Mouse (Mus musculus): ENCODE measurements at regions not wholly inside any gene's neighbourhood (a gene's known extent, or its start where the extent isn't known, plus 50 kb on each side); places are given as distances from the start of the nearest gene placed in this dataset.
A peak's percentile ranks its signal among the peaks of the same experiment; 100 is the strongest.

GRCm38 (mm10) chr12:25771856-25772255 lies 643.2 kb downstream of the Rnf144a start:
- WGBS: 82% methylated on average over 3 of the region's 3 CpGs
- Histone ChIP-seq H3K9me3 (ENCODE audit: control insufficient read depth, low read length) (no peaks in the 10 kb centered on the region), H3K4me2 (ENCODE audit: low read length) (no peak overlapping the region), H3K27me3 (replicated peaks; ENCODE audit: control insufficient read depth, insufficient read depth, low read length) (no peaks in the 10 kb centered on the region), H3K36me3 (ENCODE audit: control insufficient read depth, insufficient read depth, low read length) (no peaks in the 10 kb centered on the region), H3K4me3 (ENCODE audit: low read length) (no peak overlapping the region), H3K9ac (ENCODE audit: low read depth, low read length) (no peak overlapping the region), H3K4me1 (ENCODE audit: control insufficient read depth, insufficient read depth, low read depth, low read length) (no peaks in the 10 kb centered on the region), H3K27ac (ENCODE audit: low read depth, low read length) (no peak overlapping the region)
- ATAC-seq: no peak

- 40% methylated on average over 5 of the region's 5 CpGs for WGBS
- Histone ChIP-seq H3K4me2 (ENCODE audit: low read length) (no peak overlapping the region), H3K27ac (ENCODE audit: low read depth, low read length) (no peak overlapping the region), H3K9me3 (ENCODE audit: control insufficient read depth, low read length) (no peaks in the 10 kb centered on the region), H3K4me3 (ENCODE audit: low read length) (no peak overlapping the region), H3K36me3 (ENCODE audit: control insufficient read depth, insufficient read depth, low read length) (no peaks in the 10 kb centered on the region), H3K27me3 (replicated peaks; ENCODE audit: control insufficient read depth, insufficient read depth, low read length) (no peaks in the 10 kb centered on the region), H3K4me1 (ENCODE audit: control insufficient read depth, insufficient read depth, low read depth, low read length) (peaks cover 4% of the 10 kb centered on the region; the same call in 1 of the 2 replicates), H3K9ac (ENCODE audit: low read depth, low read length) (no peak overlapping the region)
- no peak for ATAC-seq
These were observed 646.4 kb downstream of the Rnf144a start for GRCm38 (mm10) chr12:25768644-25769043.

GRCm38 (mm10) chr12:25763061-25763460 lies 652.0 kb downstream of the Rnf144a start:
- H3K9me3 ChIP-seq (ENCODE audit: control insufficient read depth, low read length): no peaks in the 10 kb centered on the region
- 93% methylated on average over 1 of the region's 1 CpGs for WGBS
- no peak for ATAC-seq
- no peaks in the 10 kb centered on the region for H3K36me3 ChIP-seq (ENCODE audit: control insufficient read depth, insufficient read depth, low read length)
- no peak overlapping the region for H3K9ac ChIP-seq (ENCODE audit: low read depth, low read length)
- H3K27ac ChIP-seq (ENCODE audit: low read depth, low read length): no peak overlapping the region
- H3K4me3 ChIP-seq (ENCODE audit: low read length): no peak overlapping the region
- no peaks in the 10 kb centered on the region for H3K27me3 ChIP-seq (replicated peaks; ENCODE audit: control insufficient read depth, insufficient read depth, low read length)
- H3K4me2 ChIP-seq (ENCODE audit: low read length): no peak overlapping the region
- peaks cover 4% of the 10 kb centered on the region; the same call in 1 of the 2 replicates for H3K4me1 ChIP-seq (ENCODE audit: control insufficient read depth, insufficient read depth, low read depth, low read length)

GRCm38 (mm10) chr12:25757014-25757413 lies 658.0 kb downstream of the Rnf144a start:
- Histone ChIP-seq H3K27ac (ENCODE audit: low read depth, low read length) (no peak overlapping the region), H3K4me3 (ENCODE audit: low read length) (no peak overlapping the region), H3K9ac (ENCODE audit: low read depth, low read length) (no peak overlapping the region), H3K9me3 (ENCODE audit: control insufficient read depth, low read length) (no peaks in the 10 kb centered on the region), H3K4me2 (ENCODE audit: low read length) (no peak overlapping the region), H3K36me3 (ENCODE audit: control insufficient read depth, insufficient read depth, low read length) (no peaks in the 10 kb centered on the region), H3K27me3 (replicated peaks; ENCODE audit: control insufficient read depth, insufficient read depth, low read length) (no peaks in the 10 kb centered on the region), H3K4me1 (ENCODE audit: control insufficient read depth, insufficient read depth, low read depth, low read length) (no peaks in the 10 kb centered on the region)
- 47% methylated on average over 5 of the region's 5 CpGs for WGBS
- ATAC-seq: no peak

GRCm38 (mm10) chr12:25733801-25734200 lies 636.9 kb upstream of the Id2 start:
- H3K36me3 ChIP-seq (ENCODE audit: control insufficient read depth, insufficient read depth, low read length): no peaks in the 10 kb centered on the region
- no peak overlapping the region for H3K4me2 ChIP-seq (ENCODE audit: low read length)
- no peak overlapping the region for H3K9ac ChIP-seq (ENCODE audit: low read depth, low read length)
- H3K27me3 ChIP-seq (replicated peaks; ENCODE audit: control insufficient read depth, insufficient read depth, low read length): no peaks in the 10 kb centered on the region
- H3K4me1 ChIP-seq (ENCODE audit: control insufficient read depth, insufficient read depth, low read depth, low read length): no peaks in the 10 kb centered on the region
- WGBS: 61% methylated on average over 2 of the region's 2 CpGs
- no peak overlapping the region for H3K4me3 ChIP-seq (ENCODE audit: low read length)
- no peak for ATAC-seq
- H3K9me3 ChIP-seq (ENCODE audit: control insufficient read depth, low read length): no peaks in the 10 kb centered on the region
- H3K27ac ChIP-seq (ENCODE audit: low read depth, low read length): no peak overlapping the region

GRCm38 (mm10) chr12:25725774-25726173 lies 628.8 kb upstream of the Id2 start:
- ATAC-seq: no peak
- H3K9me3 ChIP-seq (ENCODE audit: control insufficient read depth, low read length): no peaks in the 10 kb centered on the region
- no peaks in the 10 kb centered on the region for H3K27me3 ChIP-seq (replicated peaks; ENCODE audit: control insufficient read depth, insufficient read depth, low read length)
- H3K4me1 ChIP-seq (ENCODE audit: control insufficient read depth, insufficient read depth, low read depth, low read length): no peaks in the 10 kb centered on the region
- H3K4me2 ChIP-seq (ENCODE audit: low read length): no peak overlapping the region
- 58% methylated on average over 2 of the region's 2 CpGs for WGBS
- no peak overlapping the region for H3K4me3 ChIP-seq (ENCODE audit: low read length)
- no peaks in the 10 kb centered on the region for H3K36me3 ChIP-seq (ENCODE audit: control insufficient read depth, insufficient read depth, low read length)
- H3K9ac ChIP-seq (ENCODE audit: low read depth, low read length): no peak overlapping the region
- H3K27ac ChIP-seq (ENCODE audit: low read depth, low read length): no peak overlapping the region

GRCm38 (mm10) chr12:25711186-25711585 lies 614.2 kb upstream of the Id2 start:
- Histone ChIP-seq H3K9ac (ENCODE audit: low read depth, low read length) (no peak overlapping the region), H3K9me3 (ENCODE audit: control insufficient read depth, low read length) (no peaks in the 10 kb centered on the region), H3K36me3 (ENCODE audit: control insufficient read depth, insufficient read depth, low read length) (no peaks in the 10 kb centered on the region), H3K4me1 (ENCODE audit: control insufficient read depth, insufficient read depth, low read depth, low read length) (no peaks in the 10 kb centered on the region), H3K4me2 (ENCODE audit: low read length) (no peak overlapping the region), H3K27ac (ENCODE audit: low read depth, low read length) (no peak overlapping the region), H3K4me3 (ENCODE audit: low read length) (no peak overlapping the region), H3K27me3 (replicated peaks; ENCODE audit: control insufficient read depth, insufficient read depth, low read length) (no peaks in the 10 kb centered on the region)
- 92% methylated on average over 1 of the region's 1 CpGs for WGBS
- ATAC-seq: no peak

- no peak overlapping the region for H3K9ac ChIP-seq (ENCODE audit: low read depth, low read length)
- peak overlapping the region; percentile 50 for H3K4me2 ChIP-seq (ENCODE audit: low read length)
- H3K4me3 ChIP-seq (ENCODE audit: low read length): peak overlapping the region; percentile 13; the same call in 1 of the 2 replicates
- 7% methylated on average over 6 of the region's 6 CpGs for WGBS
- no peak overlapping the region; the same call in 1 of the 2 replicates for H3K27ac ChIP-seq (ENCODE audit: low read depth, low read length)
- ATAC-seq: peak; percentile 45
- H3K27me3 ChIP-seq (replicated peaks; ENCODE audit: control insufficient read depth, insufficient read depth, low read length): no peaks in the 10 kb centered on the region
- H3K4me1 ChIP-seq (ENCODE audit: control insufficient read depth, insufficient read depth, low read depth, low read length): 0 out of 2 replicates have a peak, but pooled peaks cover 4% of the 10 kb centered on the region
- no peaks in the 10 kb centered on the region for H3K36me3 ChIP-seq (ENCODE audit: control insufficient read depth, insufficient read depth, low read length)
- no peaks in the 10 kb centered on the region for H3K9me3 ChIP-seq (ENCODE audit: control insufficient read depth, low read length)
These were observed 606.1 kb upstream of the Id2 start for GRCm38 (mm10) chr12:25703023-25703400.

- 7% methylated on average over 21 of the region's 21 CpGs for WGBS
- H3K9ac ChIP-seq (ENCODE audit: low read depth, low read length): peak overlapping the region; percentile 46
These were observed 605.5 kb upstream of the Id2 start for GRCm38 (mm10) chr12:25702176-25703022.

More at GRCm38 (mm10) chr12:25702176-25703022, 605.5 kb upstream of the Id2 start:
- Histone ChIP-seq H3K27me3 (replicated peaks; ENCODE audit: control insufficient read depth, insufficient read depth, low read length) (no peaks in the 10 kb centered on the region), H3K4me3 (ENCODE audit: low read length) (peak overlapping the region; percentile 13), H3K9me3 (ENCODE audit: control insufficient read depth, low read length) (no peaks in the 10 kb centered on the region), H3K4me2 (ENCODE audit: low read length) (peak overlapping the region; percentile 50), H3K27ac (ENCODE audit: low read depth, low read length) (no peak overlapping the region; the same call in 1 of the 2 replicates), H3K36me3 (ENCODE audit: control insufficient read depth, insufficient read depth, low read length) (no peaks in the 10 kb centered on the region), H3K4me1 (ENCODE audit: control insufficient read depth, insufficient read depth, low read depth, low read length) (0 out of 2 replicates have a peak, but pooled peaks cover 4% of the 10 kb centered on the region)
- ATAC-seq: peak; percentile 61
